Mouse (Mus musculus): ENCODE measurements around the gene Slc24a3.

- TF ChIP-seq NRF1 (IDR thresholded peaks at IDR 0.05; ENCODE audit: insufficient read depth, low read depth, low read length, poor library complexity, severe bottlenecking) (no peak), USF2 (IDR thresholded peaks at IDR 0.05; ENCODE audit: borderline replicate concordance in 1 of 2, insufficient read depth in 1 of 2, low read depth in 1 of 2, low read length in 2 of 2) (no peak), MYC (IDR thresholded peaks at IDR 0.05; ENCODE audit: low read depth, low read length) (no peak), MXI1 (IDR thresholded peaks at IDR 0.05; ENCODE audit: low read depth, low read length) (no peak), EP300 (IDR thresholded peaks at IDR 0.05; ENCODE audit: low read depth in 1 of 2, low read length in 2 of 2) (no peak), CTCF (IDR thresholded peaks at IDR 0.05 in 2 of 3, conservative IDR thresholded peaks at IDR 0.05 in 1 of 3; ENCODE audit: control insufficient read depth in 1 of 3, insufficient read depth in 1 of 3, low read depth in 2 of 3, low read length in 3 of 3, poor library complexity in 1 of 3, severe bottlenecking in 1 of 3) (no peak), USF1 (IDR thresholded peaks at IDR 0.05; ENCODE audit: low read depth, low read length) (no peak), ZKSCAN1 (IDR thresholded peaks at IDR 0.05; ENCODE audit: low read depth, low read length) (no peak), POLR2A (IDR thresholded peaks at IDR 0.05; ENCODE audit: control insufficient read depth in 1 of 2, insufficient read depth in 1 of 2, low read depth in 1 of 2, low read length in 2 of 2, poor library complexity in 1 of 2) (no peak), E2F4 (IDR thresholded peaks at IDR 0.05; ENCODE audit: borderline replicate concordance, low read depth, low read length) (no peak), TAL1 (IDR thresholded peaks at IDR 0.05; ENCODE audit: low read length) (no peak), GABPA (IDR thresholded peaks at IDR 0.05; ENCODE audit: low read depth, low read length) (no peak), MEF2A (IDR thresholded peaks at IDR 0.05; ENCODE audit: extremely low read depth, insufficient replicate concordance, low read depth, low read length, poor library complexity, severe bottlenecking) (no peak), CHD2 (IDR thresholded peaks at IDR 0.05; ENCODE audit: low read length) (no peak)
Measured at GRCm38 (mm10) chr2:145225640-145226039, 58.1 kb downstream of the Slc24a3 start.
